Comparison of ENCODE assay signal across 8 mouse cellular contexts in the genomic region with DNA sequence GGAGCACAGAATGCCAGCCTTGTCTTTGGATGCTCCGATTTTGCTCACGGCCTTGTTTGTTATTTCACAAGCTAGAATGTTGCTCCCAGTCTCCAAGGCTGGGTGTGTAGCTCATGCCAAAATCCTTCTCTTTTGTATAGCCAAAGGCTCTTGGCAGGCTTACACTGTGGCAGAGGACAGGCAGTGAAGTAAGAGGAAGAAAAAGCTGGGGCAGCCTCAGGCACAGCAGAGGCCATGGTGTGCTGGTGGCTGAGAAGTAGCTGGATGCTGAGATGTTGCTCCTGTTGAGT.
DNase-seq lines count a peak whose midpoint lies in the region; ATAC-seq lines count a peak whose summit lies in the region.

No protein-coding gene starts in this region.

- H3K27me3 ChIP-seq in kidney, embryonic 16.5 days (ENCODE audit: insufficient read depth, low read length), result no peaks in the 10 kb centered on the region
- H3K27me3 ChIP-seq in forebrain, embryonic 16.5 days (replicated peaks; ENCODE audit: control insufficient read depth, insufficient read depth, low read length), result no peaks in the 10 kb centered on the region
- no peaks in the 10 kb centered on the region for H3K27me3 ChIP-seq in liver, embryonic 11.5 days (replicated peaks; ENCODE audit: control insufficient read depth, insufficient read depth, low read length)

- no peak overlapping the region for H3K4me3 ChIP-seq in kidney, embryonic 16.5 days (ENCODE audit: low read length)
- no peak overlapping the region for H3K4me3 ChIP-seq in forebrain, embryonic 16.5 days (replicated peaks; ENCODE audit: low read length)
- H3K4me3 ChIP-seq in liver, embryonic 11.5 days (ENCODE audit: low read depth, low read length), result no peak overlapping the region

- H3K36me3 ChIP-seq in kidney, embryonic 16.5 days (ENCODE audit: insufficient read depth, low read length), result no peaks in the 10 kb centered on the region
- no peaks in the 10 kb centered on the region for H3K36me3 ChIP-seq in forebrain, embryonic 16.5 days (ENCODE audit: control insufficient read depth, insufficient read depth)
- no peaks in the 10 kb centered on the region for H3K36me3 ChIP-seq in liver, embryonic 11.5 days (ENCODE audit: control insufficient read depth, insufficient read depth, low read length)

- no peaks in the 10 kb centered on the region for H3K9me3 ChIP-seq in kidney, embryonic 16.5 days (ENCODE audit: low read length)
- H3K9me3 ChIP-seq in forebrain, embryonic 16.5 days (ENCODE audit: control insufficient read depth, low read length), result no peaks in the 10 kb centered on the region
- no peaks in the 10 kb centered on the region for H3K9me3 ChIP-seq in liver, embryonic 11.5 days (ENCODE audit: control insufficient read depth, low read length)

- 74% methylated on average over 2 of the region's 2 CpGs for WGBS in kidney, embryonic 16.5 days
- WGBS in forebrain, embryonic 16.5 days, result 28% methylated on average over 2 of the region's 2 CpGs
- 78% methylated on average over 2 of the region's 2 CpGs for WGBS in liver, embryonic 11.5 days

- H3K4me1 ChIP-seq in kidney, embryonic 16.5 days (ENCODE audit: insufficient read depth, low read length), result peaks cover 71% of the 10 kb centered on the region
- peaks cover 65% of the 10 kb centered on the region for H3K4me1 ChIP-seq in forebrain, embryonic 16.5 days (replicated peaks; ENCODE audit: control insufficient read depth, insufficient read depth, low read length)
- peaks cover 57% of the 10 kb centered on the region for H3K4me1 ChIP-seq in liver, embryonic 11.5 days (replicated peaks; ENCODE audit: control insufficient read depth, insufficient read depth, low read length)

- H3K9ac ChIP-seq in kidney, embryonic 16.5 days (replicated peaks; ENCODE audit: low read length), result no peak overlapping the region
- H3K9ac ChIP-seq in forebrain, embryonic 16.5 days (replicated peaks; ENCODE audit: low read depth, low read length), result no peak overlapping the region
- H3K9ac ChIP-seq in liver, embryonic 11.5 days (ENCODE audit: low read depth, low read length), result no peak overlapping the region

- H3K4me2 ChIP-seq in kidney, embryonic 16.5 days (replicated peaks; ENCODE audit: low read depth, low read length), result no peak overlapping the region
- H3K4me2 ChIP-seq in forebrain, embryonic 16.5 days (ENCODE audit: low read length), result no peak overlapping the region
- H3K4me2 ChIP-seq in liver, embryonic 11.5 days, result no peak overlapping the region; the same call in 1 of the 2 replicates

- no peak for ATAC-seq in kidney, embryonic 16.5 days (ENCODE audit: low FRiP score, low TSS enrichment)
- ATAC-seq in forebrain, embryonic 16.5 days, result peak; percentile 77
- 0 out of 2 replicates have a peak, but pooled peaks have one; percentile 1 for ATAC-seq in liver, embryonic 11.5 days (replicated peaks; ENCODE audit: low FRiP score)
- no peak for ATAC-seq in megakaryocyte progenitor cell, adult 5-6 weeks (replicated peaks; ENCODE audit: poor library complexity)

- no peak for DNase-seq in kidney, postnatal 4 days
- DNase-seq in adrenal gland, postnatal 36 days, result peak; percentile 59 to 64
- no peak for DNase-seq in liver, embryonic 11.5 days (ENCODE audit: low spot score)
- no peak for DNase-seq in yolk sac, embryonic 10.5 days (ENCODE audit: low spot score)
- DNase-seq in embryo, embryonic 11 days, result no peak

- H3K27ac ChIP-seq in kidney, embryonic 16.5 days (ENCODE audit: low read length), result peak overlapping the region; percentile 21
- H3K27ac ChIP-seq in forebrain, embryonic 16.5 days (ENCODE audit: low read length), result peak overlapping the region; percentile 70
- 0 out of 2 replicates have a peak overlapping the region, but pooled peaks have one; percentile 5 for H3K27ac ChIP-seq in liver, embryonic 11.5 days (ENCODE audit: low read depth, low read length)

Comparison
In these comparisons a context has a peak if more than half of its experiments do, and no peak if none do; other contexts are left out.
1. ATAC-seq: peak in forebrain, embryonic 16.5 days (single experiment) and liver, embryonic 11.5 days (single experiment); none in kidney, embryonic 16.5 days (single experiment) and megakaryocyte progenitor cell, adult 5-6 weeks (single experiment).
2. H3K27ac ChIP-seq: peak in every context shown above with its lines; median percentile 70 in forebrain, embryonic 16.5 days; 21 in kidney, embryonic 16.5 days; 5 in liver, embryonic 11.5 days.
3. DNase-seq: peak in adrenal gland, postnatal 36 days (2 of 2); none in kidney, postnatal 4 days (0 of 2), liver, embryonic 11.5 days (single experiment), yolk sac, embryonic 10.5 days (single experiment) and embryo, embryonic 11 days (single experiment).